In genomic region chr5:37627437-37628163, GRCm38 (mm10) we compare ENCODE assay signal across 26 mouse cellular contexts.
DNase-seq lines count a peak whose midpoint lies in the region; ATAC-seq and TF ChIP-seq lines count a peak whose summit lies in the region.
"Had no signal": no experiment of that assay in that cellular context is flagged by ENCODE, and none has a peak within 500 bp of the region (broad histone marks: within the 10 kb centered on the region; RNA-seq: fewer than 3 reads in every experiment).

No protein-coding gene starts in this region.

- H3K4me3 ChIP-seq in heart, embryonic 10.5 days: no peak overlapping the region
- H3K4me3 ChIP-seq in neural tube, embryonic 14.5 days (ENCODE audit: low read depth, low read length): no peak overlapping the region
- no peak overlapping the region for H3K4me3 ChIP-seq in stomach, postnatal 0 days (ENCODE audit: low read depth, low read length)
- H3K4me3 ChIP-seq: embryonic facial prominence, embryonic 10.5 days; embryonic facial prominence, embryonic 15.5 days; limb, embryonic 13.5 days; liver, embryonic 12.5 days; megakaryocyte, embryonic 14.5 days had no signal

- H3K27me3 ChIP-seq in heart, embryonic 10.5 days (ENCODE audit: insufficient read depth, poor library complexity, severe bottlenecking): no peaks in the 10 kb centered on the region
- no peaks in the 10 kb centered on the region for H3K27me3 ChIP-seq in neural tube, embryonic 14.5 days (ENCODE audit: control insufficient read depth, insufficient read depth, low read length)
- H3K27me3 ChIP-seq in stomach, postnatal 0 days (ENCODE audit: control insufficient read depth, insufficient read depth, low read length): no peaks in the 10 kb centered on the region
- H3K27me3 ChIP-seq: embryonic facial prominence, embryonic 15.5 days; limb, embryonic 13.5 days; liver, embryonic 12.5 days; megakaryocyte, embryonic 14.5 days had no signal

- no peaks in the 10 kb centered on the region for H3K4me1 ChIP-seq in heart, embryonic 10.5 days
- no peaks in the 10 kb centered on the region for H3K4me1 ChIP-seq in neural tube, embryonic 14.5 days (ENCODE audit: control insufficient read depth, insufficient read depth, low read length)
- H3K4me1 ChIP-seq in stomach, postnatal 0 days (replicated peaks; ENCODE audit: control insufficient read depth, insufficient read depth): no peaks in the 10 kb centered on the region
- H3K4me1 ChIP-seq: embryonic facial prominence, embryonic 10.5 days; embryonic facial prominence, embryonic 15.5 days; limb, embryonic 13.5 days; liver, embryonic 12.5 days; megakaryocyte, embryonic 14.5 days had no signal

- ATAC-seq in neural tube, embryonic 14.5 days (ENCODE audit: low read depth): peak; percentile 69; the same call in 1 of the 2 replicates
- no peak for ATAC-seq in stomach, postnatal 0 days (ENCODE audit: low FRiP score, low TSS enrichment)
- ATAC-seq: liver, embryonic 12.5 days; lung, postnatal 0 days had no signal

- no peak overlapping the region for H3K4me2 ChIP-seq in neural tube, embryonic 14.5 days (ENCODE audit: low read depth, low read length)
- no peak overlapping the region for H3K4me2 ChIP-seq in stomach, postnatal 0 days (replicated peaks; ENCODE audit: low read depth)
- H3K4me2 ChIP-seq: embryonic facial prominence, embryonic 15.5 days; heart, embryonic 11.5 days; limb, embryonic 13.5 days; liver, embryonic 12.5 days had no signal

- no peak for TF ChIP-seq CTCF in stomach, postnatal 0 days (IDR thresholded peaks at IDR 0.05; ENCODE audit: low read depth)

- H3K27ac ChIP-seq in heart, embryonic 10.5 days: no peak overlapping the region
- H3K27ac ChIP-seq in neural tube, embryonic 14.5 days (ENCODE audit: low read depth, low read length): no peak overlapping the region
- H3K27ac ChIP-seq in stomach, postnatal 0 days (replicated peaks): no peak overlapping the region
- H3K27ac ChIP-seq: embryonic facial prominence, embryonic 10.5 days; embryonic facial prominence, embryonic 15.5 days; kidney, postnatal 0 days; limb, embryonic 13.5 days; liver, embryonic 12.5 days had no signal

- TF ChIP-seq EP300 in stomach, postnatal 0 days (optimal IDR thresholded peaks at IDR 0.05): no peak

- H3K36me3 ChIP-seq in heart, embryonic 10.5 days: no peaks in the 10 kb centered on the region
- H3K36me3 ChIP-seq in neural tube, embryonic 14.5 days (ENCODE audit: control insufficient read depth, insufficient read depth, low read length): no peaks in the 10 kb centered on the region
- H3K36me3 ChIP-seq in stomach, postnatal 0 days (ENCODE audit: control insufficient read depth, insufficient read depth, low read length): no peaks in the 10 kb centered on the region
- H3K36me3 ChIP-seq: embryonic facial prominence, embryonic 10.5 days; embryonic facial prominence, embryonic 15.5 days; limb, embryonic 13.5 days; liver, embryonic 12.5 days had no signal

- no peak overlapping the region for H3K9ac ChIP-seq in neural tube, embryonic 14.5 days (replicated peaks; ENCODE audit: low read depth, low read length)
- no peak overlapping the region for H3K9ac ChIP-seq in stomach, postnatal 0 days (ENCODE audit: low read length)
- H3K9ac ChIP-seq: embryonic facial prominence, embryonic 15.5 days; limb, embryonic 13.5 days; liver, embryonic 12.5 days had no signal

- peaks cover 4% of the 10 kb centered on the region; the same call in 1 of the 2 replicates for H3K9me3 ChIP-seq in heart, embryonic 10.5 days
- H3K9me3 ChIP-seq in neural tube, embryonic 14.5 days (ENCODE audit: control insufficient read depth, low read length): no peaks in the 10 kb centered on the region
- no peaks in the 10 kb centered on the region for H3K9me3 ChIP-seq in stomach, postnatal 0 days (ENCODE audit: control insufficient read depth, low read length)
- H3K9me3 ChIP-seq: embryonic facial prominence, embryonic 15.5 days had no signal

- peak; percentile 54 for DNase-seq in heart, embryonic 10.5 days (ENCODE audit: low spot score)
- no peak for DNase-seq in heart, postnatal 4 days
- peak; percentile 0 for DNase-seq in kidney, adult 11 months
- DNase-seq in kidney, adult 18-20 months: no peak
- peak; percentile 0 for DNase-seq in stomach, postnatal 0 days (ENCODE audit: low spot score)
- DNase-seq: adrenal gland, adult 2 months; adrenal gland, postnatal 36 days; B cell, adult 2 months; cerebellum, adult 2 months; cerebellum, postnatal 14 days; gastrocnemius, postnatal 10 days; heart, postnatal 36 days; kidney, adult 8-10 months; kidney, postnatal 4 days; lung, adult 18-20 months; lung, postnatal 4 days; midbrain, embryonic 14.5 days had no signal

- WGBS in heart, embryonic 10.5 days: 83% methylated on average over 8 of the region's 8 CpGs
- WGBS in neural tube, embryonic 14.5 days: 77% methylated on average over 8 of the region's 8 CpGs
- WGBS in stomach, postnatal 0 days: 83% methylated on average over 8 of the region's 8 CpGs

Comparison
In these comparisons a context has a peak if more than half of its experiments do, and no peak if none do; other contexts are left out.
1. DNase-seq: peak in heart, embryonic 10.5 days (single experiment), kidney, adult 11 months (single experiment) and stomach, postnatal 0 days (single experiment); none in heart, postnatal 4 days (single experiment) and kidney, adult 18-20 months (single experiment).